ENCODE assay signal across 21 mouse cellular contexts in the genomic region with DNA sequence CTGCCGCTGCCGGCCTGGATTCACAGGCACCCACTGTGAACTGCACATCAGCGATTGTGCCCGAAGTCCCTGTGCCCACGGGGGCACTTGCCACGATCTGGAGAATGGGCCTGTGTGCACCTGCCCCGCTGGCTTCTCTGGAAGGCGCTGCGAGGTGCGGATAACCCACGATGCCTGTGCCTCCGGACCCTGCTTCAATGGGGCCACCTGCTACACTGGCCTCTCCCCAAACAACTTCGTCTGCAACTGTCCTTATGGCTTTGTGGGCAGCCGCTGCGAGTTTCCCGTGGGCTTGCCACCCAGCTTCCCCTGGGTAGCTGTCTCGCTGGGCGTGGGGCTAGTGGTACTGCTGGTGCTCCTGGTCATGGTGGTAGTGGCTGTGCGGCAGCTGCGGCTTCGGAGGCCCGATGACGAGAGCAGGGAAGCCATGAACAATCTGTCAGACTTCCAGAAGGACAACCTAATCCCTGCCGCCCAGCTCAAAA. TPM values are rescaled to one million over a fixed set of nuclear protein-coding genes. Genes with fewer than 3 reads are reported as not detected.
DNase-seq lines count a peak whose midpoint lies in the region; ATAC-seq and TF ChIP-seq lines count a peak whose summit lies in the region.
"Had no signal": no experiment of that assay in that cellular context is flagged by ENCODE, and none has a peak within 500 bp of the region (broad histone marks: within the 10 kb centered on the region; RNA-seq: fewer than 3 reads in every experiment).

No protein-coding gene starts in this region.

- no peak overlapping the region for H3ac ChIP-seq in myocyte (ENCODE audit: control insufficient read depth, insufficient read length)

- no peak overlapping the region for H3K4me3 ChIP-seq in heart, embryonic 10.5 days
- H3K4me3 ChIP-seq in lung, embryonic 15.5 days = no peak overlapping the region
- H3K4me3 ChIP-seq in myocyte = no peak overlapping the region
- no peak overlapping the region for H3K4me3 ChIP-seq in hindbrain, embryonic 14.5 days (replicated peaks; ENCODE audit: low read length)
- H3K4me3 ChIP-seq: forebrain, embryonic 13.5 days; megakaryocyte, embryonic 14.5 days; neural tube, embryonic 12.5 days had no signal

- H3K36me3 ChIP-seq in heart, embryonic 10.5 days = peaks cover 8% of the 10 kb centered on the region; the same call in 1 of the 2 replicates
- H3K36me3 ChIP-seq in lung, embryonic 15.5 days = no peaks in the 10 kb centered on the region
- H3K36me3 ChIP-seq in myocyte (ENCODE audit: control insufficient read depth, insufficient read depth) = no peaks in the 10 kb centered on the region
- H3K36me3 ChIP-seq in hindbrain, embryonic 14.5 days (replicated peaks; ENCODE audit: control insufficient read depth, insufficient read depth) = no peaks in the 10 kb centered on the region
- H3K36me3 ChIP-seq: neural tube, embryonic 12.5 days had no signal

- peak; percentile 90 for DNase-seq in heart, adult 11 months
- DNase-seq in heart, embryonic 10.5 days (ENCODE audit: low spot score) = no peak
- DNase-seq in heart, postnatal 4 days = peak; percentile 6
- no peak for DNase-seq in heart, adult 18-20 months
- no peak for DNase-seq in lung, postnatal 25 days (ENCODE audit: low spot score)
- no peak for DNase-seq in hindbrain, embryonic 14.5 days (ENCODE audit: low spot score)
- DNase-seq: adrenal gland, postnatal 10 days; cerebellum, adult 11-12 months; cerebellum, postnatal 25 days; kidney, adult 8-10 months; left cerebral cortex, postnatal 4 days; spleen, adult 18-20 months; thymus, adult 18-20 months had no signal

- no peak overlapping the region for H3K27ac ChIP-seq in heart, embryonic 10.5 days
- no peak overlapping the region for H3K27ac ChIP-seq in lung, embryonic 15.5 days
- no peak overlapping the region for H3K27ac ChIP-seq in hindbrain, embryonic 14.5 days
- H3K27ac ChIP-seq: forebrain, embryonic 13.5 days; liver, embryonic 14.5 days; neural tube, embryonic 12.5 days had no signal

- no peak for ATAC-seq in lung, embryonic 15.5 days (ENCODE audit: borderline replicate concordance, extremely low read depth, low FRiP score, low TSS enrichment)
- no peak for ATAC-seq in hindbrain, embryonic 14.5 days (ENCODE audit: low FRiP score)
- ATAC-seq: forebrain, embryonic 13.5 days; midbrain, embryonic 16.5 days had no signal

- peak overlapping the region; percentile 21; the same call in 1 of the 2 replicates for H3K4me2 ChIP-seq in lung, embryonic 15.5 days
- no peak overlapping the region for H3K4me2 ChIP-seq in myocyte (ENCODE audit: low read depth)
- no peak overlapping the region; the same call in 1 of the 2 replicates for H3K4me2 ChIP-seq in hindbrain, embryonic 14.5 days (replicated peaks)
- H3K4me2 ChIP-seq: forebrain, embryonic 13.5 days; neural tube, embryonic 12.5 days had no signal

- no peaks in the 10 kb centered on the region for H3K79me2 ChIP-seq in myocyte (ENCODE audit: control insufficient read depth, insufficient read depth)

- H3K9me3 ChIP-seq in heart, embryonic 10.5 days = no peaks in the 10 kb centered on the region
- no peaks in the 10 kb centered on the region for H3K9me3 ChIP-seq in lung, embryonic 15.5 days
- no peaks in the 10 kb centered on the region for H3K9me3 ChIP-seq in hindbrain, embryonic 14.5 days (ENCODE audit: control insufficient read depth, low read length)
- H3K9me3 ChIP-seq: forebrain, embryonic 13.5 days; megakaryocyte, embryonic 14.5 days; neural tube, embryonic 12.5 days had no signal

- no peak overlapping the region for H3K9ac ChIP-seq in lung, embryonic 15.5 days
- no peak overlapping the region for H3K9ac ChIP-seq in hindbrain, embryonic 14.5 days
- H3K9ac ChIP-seq: forebrain, embryonic 13.5 days; liver, embryonic 14.5 days; neural tube, embryonic 12.5 days had no signal

- no peak for TF ChIP-seq POLR2A in myocyte (IDR thresholded peaks at IDR 0.05; ENCODE audit: insufficient read length, low read depth)

- peaks cover 16% of the 10 kb centered on the region for H3K4me1 ChIP-seq in heart, embryonic 10.5 days
- peaks cover 48% of the 10 kb centered on the region for H3K4me1 ChIP-seq in lung, embryonic 15.5 days
- H3K4me1 ChIP-seq in hindbrain, embryonic 14.5 days (replicated peaks; ENCODE audit: control insufficient read depth, insufficient read depth, low read length) = peaks cover 4% of the 10 kb centered on the region

- WGBS in heart, embryonic 10.5 days = 62% methylated on average over 24 of the region's 24 CpGs
- WGBS in lung, embryonic 15.5 days = 74% methylated on average over 24 of the region's 24 CpGs
- WGBS in hindbrain, embryonic 14.5 days = 72% methylated on average over 24 of the region's 24 CpGs

- peaks cover 82% of the 10 kb centered on the region for H3K27me3 ChIP-seq in heart, embryonic 10.5 days (ENCODE audit: insufficient read depth, poor library complexity, severe bottlenecking)
- peaks cover 33% of the 10 kb centered on the region for H3K27me3 ChIP-seq in lung, embryonic 15.5 days
- peaks cover 52% of the 10 kb centered on the region for H3K27me3 ChIP-seq in myocyte (ENCODE audit: control insufficient read depth, insufficient read depth, insufficient read length)
- peaks cover 56% of the 10 kb centered on the region for H3K27me3 ChIP-seq in hindbrain, embryonic 14.5 days (ENCODE audit: control insufficient read depth, insufficient read depth, low read length)

TF ChIP-seq in myocyte, 11 proteins besides CTCF, POLR2A, EP300 and RAD21:
- TF ChIP-seq USF1 (IDR thresholded peaks at IDR 0.05; ENCODE audit: low read depth) (no peak), SRF (IDR thresholded peaks at IDR 0.05; ENCODE audit: control insufficient read depth, insufficient read length, low read depth) (no peak), MYOD1 (IDR thresholded peaks at IDR 0.05; ENCODE audit: control insufficient read depth in 1 of 3, insufficient read length in 2 of 3, low read depth in 2 of 3) (peak in 2 of 3 experiments; percentile 15 to 33), TCF12 (IDR thresholded peaks at IDR 0.05; ENCODE audit: insufficient read depth, poor library complexity, severe bottlenecking) (no peak), MYOG (IDR thresholded peaks at IDR 0.05; ENCODE audit: control insufficient read depth in 1 of 3, insufficient read depth in 1 of 3, insufficient read length in 2 of 3, low read depth in 2 of 3) (peak in 2 of 3 experiments; percentile 20 to 57)

RNA-seq across cellular contexts. Expression of gene Dll4, which starts 6.6 kb away (rescaled TPM):
- polyA plus RNA-seq in heart, embryonic 10.5 days (2016; fragmentation: Nextera tagmentation; extraction: Ambion mirVana) = 6.0 and 7.5 TPM in 2 replicates
- 10 to 100 TPM; 19.7 to 20.8 TPM for total RNA-seq in heart, postnatal 4 days (2021)
- 10 to 100 TPM; 13.3 to 19.6 TPM for total RNA-seq in heart, adult 18-20 months (2021)
- 13.6 and 14.7 TPM in 2 replicates for polyA plus RNA-seq in lung, embryonic 15.5 days (2015; fragmentation: Nextera tagmentation; extraction: Ambion mirVana)
- not detected for polyA plus RNA-seq in myocyte (2012; fragmentation: generic; extraction: Trizol)
- polyA plus RNA-seq in hindbrain, embryonic 14.5 days (2014; fragmentation: Nextera tagmentation; extraction: Ambion mirVana) = 3.9 and 4.8 TPM in 2 replicates
- total RNA-seq: granulocyte monocyte progenitor cell, adult 5-6 weeks had no signal

RNA-seq across cellular contexts. Expression of gene Chac1, which starts 18.8 kb away (rescaled TPM):
- 0.55 and 0.69 TPM in 2 replicates for polyA plus RNA-seq in heart, embryonic 10.5 days (2016; fragmentation: Nextera tagmentation; extraction: Ambion mirVana)
- total RNA-seq in heart, postnatal 4 days (2021) = under 1 TPM; 0.43 to 0.81 TPM
- 1 to 10 TPM; 4.0 to 7.0 TPM for total RNA-seq in heart, adult 18-20 months (2021)
- polyA plus RNA-seq in lung, embryonic 15.5 days (2015; fragmentation: Nextera tagmentation; extraction: Ambion mirVana) = 0.59 and 1.1 TPM in 2 replicates
- 273 TPM for polyA plus RNA-seq in myocyte (2012; fragmentation: generic; extraction: Trizol)
- polyA plus RNA-seq in hindbrain, embryonic 14.5 days (2014; fragmentation: Nextera tagmentation; extraction: Ambion mirVana) = 8.8 and 10.3 TPM in 2 replicates
- total RNA-seq: granulocyte monocyte progenitor cell, adult 5-6 weeks had no signal

RNA-seq across cellular contexts. Expression of gene Vps18, which starts 43.7 kb away (rescaled TPM):
- polyA plus RNA-seq in heart, embryonic 10.5 days (2016; fragmentation: Nextera tagmentation; extraction: Ambion mirVana) = 17.4 and 18.6 TPM in 2 replicates
- total RNA-seq in heart, postnatal 4 days (2021) = 10 to 100 TPM; 13.9 to 14.0 TPM
- 10 to 100 TPM; 13.2 to 13.5 TPM for total RNA-seq in heart, adult 18-20 months (2021)
- polyA plus RNA-seq in lung, embryonic 15.5 days (2015; fragmentation: Nextera tagmentation; extraction: Ambion mirVana) = 18.3 and 19.1 TPM in 2 replicates
- 18.2 TPM for polyA plus RNA-seq in myocyte (2012; fragmentation: generic; extraction: Trizol)
- polyA plus RNA-seq in hindbrain, embryonic 14.5 days (2014; fragmentation: Nextera tagmentation; extraction: Ambion mirVana) = 19.3 and 19.7 TPM in 2 replicates

Comparison
In these comparisons a context has a peak if more than half of its experiments do, and no peak if none do; other contexts are left out.
1. DNase-seq: peak in heart, adult 11 months (single experiment) and heart, postnatal 4 days (single experiment); none in heart, embryonic 10.5 days (single experiment), heart, adult 18-20 months (0 of 2), lung, postnatal 25 days (single experiment) and hindbrain, embryonic 14.5 days (single experiment).
2. RNA of gene Chac1, which starts 18.8 kb away (polyA plus RNA-seq): 273 TPM in myocyte (single experiment); 8.8 to 10.3 TPM in hindbrain, embryonic 14.5 days, 0.55 to 0.69 TPM in heart, embryonic 10.5 days and 0.59 to 1.1 TPM in lung, embryonic 15.5 days; every median in the first group is over 10 times any median in the second.